Mouse (Mus musculus): ENCODE measurements around the gene Zbtb32. TPM values are rescaled to one million over a fixed set of nuclear protein-coding genes. Genes with fewer than 3 reads are reported as not detected.

Gene Zbtb32
- polyA plus RNA-seq, 1 experiment from 2014 or later = 0.41 TPM

- Histone ChIP-seq H3K4me3 (no peak overlapping the region), H3K27me3 (replicated peaks; ENCODE audit: low read depth, poor library complexity, severe bottlenecking) (no peaks in the 10 kb centered on the region), H3K4me1 (peaks cover 4% of the 10 kb centered on the region; the same call in 1 of the 2 replicates), H3K9me3 (no peaks in the 10 kb centered on the region), H3K36me3 (replicated peaks) (no peaks in the 10 kb centered on the region), H3K27ac (replicated peaks) (no peak overlapping the region)
- 83% methylated on average over 5 of the region's 5 CpGs for WGBS
- no peak for DNase-seq (ENCODE audit: low spot score)
Measured at GRCm38 (mm10) chr7:30596093-30596492, 2.6 kb downstream of the Zbtb32 start.

GRCm38 (mm10) chr7:30594510-30595024 is 4.1 kb downstream of the Zbtb32 start:
- no peak for DNase-seq (ENCODE audit: low spot score)
- H3K27me3 ChIP-seq (replicated peaks; ENCODE audit: low read depth, poor library complexity, severe bottlenecking) = no peaks in the 10 kb centered on the region
- WGBS = 67% methylated on average over 4 of the region's 4 CpGs

DNA sequence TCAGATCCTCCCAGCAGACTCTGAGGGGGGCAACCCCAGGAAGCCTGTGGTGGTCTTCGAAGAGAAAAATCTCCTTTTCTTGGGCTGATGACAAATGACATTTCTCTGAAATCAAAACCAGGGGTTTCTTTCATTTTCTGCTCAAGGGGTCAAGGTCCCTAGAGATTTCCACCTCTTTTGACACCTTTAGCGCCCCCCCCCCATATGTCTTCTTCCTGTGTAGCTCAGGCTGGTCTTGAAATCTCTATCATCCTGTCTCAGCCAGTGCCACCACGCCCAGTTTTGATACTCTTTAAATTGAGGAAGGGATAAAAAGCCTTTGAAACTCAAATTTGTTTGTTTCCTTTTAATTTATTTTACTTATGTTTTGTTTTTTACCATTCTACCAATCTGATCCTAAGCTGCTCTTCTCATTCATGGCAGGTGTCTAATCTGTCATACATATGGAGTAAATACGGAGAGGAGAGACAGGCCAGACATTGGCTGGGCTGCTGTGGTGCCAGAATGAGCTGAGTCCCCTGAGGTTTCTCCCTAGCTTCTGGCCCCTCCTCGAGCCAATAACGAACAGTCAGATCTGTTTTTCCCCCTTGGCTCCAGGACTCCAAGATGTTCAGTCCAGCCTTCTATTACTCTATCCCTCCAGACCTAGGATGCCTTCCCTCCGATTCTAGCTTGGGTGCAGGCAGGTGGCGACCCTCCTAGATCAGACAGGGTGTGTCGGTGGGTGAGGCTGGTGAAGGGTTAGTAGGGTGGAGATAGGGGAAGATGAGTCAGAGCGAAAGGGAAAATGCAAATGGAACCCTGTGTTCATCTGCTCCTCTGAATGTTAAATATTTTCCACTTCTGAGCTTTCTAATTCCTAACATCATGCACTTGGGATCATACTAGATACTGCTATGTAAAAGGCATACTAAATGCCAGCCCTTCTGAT is 4.9 kb downstream of the Zbtb32 start:
- H3K27ac ChIP-seq (replicated peaks) = no peak overlapping the region
- no peaks in the 10 kb centered on the region for H3K36me3 ChIP-seq (replicated peaks)
- H3K9me3 ChIP-seq = no peaks in the 10 kb centered on the region
- H3K4me1 ChIP-seq = peaks cover 9% of the 10 kb centered on the region
- no peak overlapping the region for H3K4me3 ChIP-seq
- 79% methylated on average over 10 of the region's 10 CpGs for WGBS
- no peak for DNase-seq (ENCODE audit: low spot score)
- H3K27me3 ChIP-seq (replicated peaks; ENCODE audit: low read depth, poor library complexity, severe bottlenecking) = no peaks in the 10 kb centered on the region

More at GRCm38 (mm10) chr7:30594510-30595024, 4.1 kb downstream of the Zbtb32 start:
- peaks cover 9% of the 10 kb centered on the region for H3K4me1 ChIP-seq
- no peaks in the 10 kb centered on the region for H3K9me3 ChIP-seq
- no peak overlapping the region for H3K4me3 ChIP-seq
- H3K27ac ChIP-seq (replicated peaks) = no peak overlapping the region
- H3K36me3 ChIP-seq (replicated peaks) = no peaks in the 10 kb centered on the region

GRCm38 (mm10) chr7:30592772-30593423 is 5.8 kb downstream of the Zbtb32 start:
- Histone ChIP-seq H3K27ac (replicated peaks) (no peak overlapping the region), H3K27me3 (replicated peaks; ENCODE audit: low read depth, poor library complexity, severe bottlenecking) (no peaks in the 10 kb centered on the region), H3K4me3 (no peak overlapping the region), H3K9me3 (no peaks in the 10 kb centered on the region), H3K36me3 (replicated peaks) (no peaks in the 10 kb centered on the region), H3K4me1 (peaks cover 9% of the 10 kb centered on the region)
- 62% methylated on average over 5 of the region's 5 CpGs for whole genome bisulfite sequencing
- DNase-seq (ENCODE audit: low spot score) = no peak

- Histone ChIP-seq H3K27ac (replicated peaks) (no peak overlapping the region), H3K4me1 (peaks cover 22% of the 10 kb centered on the region), H3K27me3 (replicated peaks; ENCODE audit: low read depth, poor library complexity, severe bottlenecking) (no peaks in the 10 kb centered on the region), H3K4me3 (no peak overlapping the region), H3K36me3 (replicated peaks) (peaks cover 6% of the 10 kb centered on the region), H3K9me3 (no peaks in the 10 kb centered on the region)
- 40% methylated on average over 4 of the region's 4 CpGs for WGBS
- DNase-seq (ENCODE audit: low spot score) = no peak
Measured at GRCm38 (mm10) chr7:30591605-30591951, 7.1 kb downstream of the Zbtb32 start.

DNA sequence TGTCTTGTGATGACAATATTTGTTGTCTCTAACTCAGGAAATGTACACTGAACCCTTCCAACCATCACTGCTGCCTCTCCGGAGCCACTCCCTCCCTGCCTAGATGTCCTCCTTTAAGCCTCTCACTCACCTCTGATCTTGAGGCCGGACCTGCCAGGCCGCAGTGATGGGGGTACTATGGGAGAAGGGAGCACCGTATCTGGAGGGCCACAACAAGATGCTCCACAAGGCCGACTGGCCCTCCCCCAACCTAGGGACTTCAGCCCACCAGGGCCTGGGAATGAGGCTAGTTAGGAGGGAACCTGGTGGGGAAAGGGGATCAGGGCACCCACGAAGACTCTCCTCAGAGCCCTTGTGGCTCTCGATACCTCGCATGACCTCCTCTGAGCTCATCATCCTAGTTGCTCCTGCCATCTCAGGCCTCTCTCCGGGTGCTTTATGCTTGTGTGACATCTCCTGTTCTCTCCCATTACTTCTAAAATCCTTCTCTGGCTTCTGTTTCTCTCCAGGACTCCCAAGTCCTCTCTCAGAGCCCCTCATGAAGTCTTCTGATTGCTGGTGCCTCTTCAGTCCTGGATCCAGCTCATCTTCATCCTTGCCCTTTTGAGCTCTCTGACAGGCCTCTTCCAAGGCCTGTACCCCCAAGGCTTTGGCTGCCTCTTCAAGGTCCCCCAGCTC is 7.6 kb downstream of the Zbtb32 start:
- Histone ChIP-seq H3K27me3 (replicated peaks; ENCODE audit: low read depth, poor library complexity, severe bottlenecking) (no peaks in the 10 kb centered on the region), H3K4me1 (peaks cover 24% of the 10 kb centered on the region), H3K9me3 (no peaks in the 10 kb centered on the region), H3K4me3 (no peak overlapping the region), H3K27ac (replicated peaks) (no peak overlapping the region), H3K36me3 (replicated peaks) (peaks cover 11% of the 10 kb centered on the region)
- no peak for DNase-seq (ENCODE audit: low spot score)
- 87% methylated on average over 9 of the region's 9 CpGs for WGBS

DNA sequence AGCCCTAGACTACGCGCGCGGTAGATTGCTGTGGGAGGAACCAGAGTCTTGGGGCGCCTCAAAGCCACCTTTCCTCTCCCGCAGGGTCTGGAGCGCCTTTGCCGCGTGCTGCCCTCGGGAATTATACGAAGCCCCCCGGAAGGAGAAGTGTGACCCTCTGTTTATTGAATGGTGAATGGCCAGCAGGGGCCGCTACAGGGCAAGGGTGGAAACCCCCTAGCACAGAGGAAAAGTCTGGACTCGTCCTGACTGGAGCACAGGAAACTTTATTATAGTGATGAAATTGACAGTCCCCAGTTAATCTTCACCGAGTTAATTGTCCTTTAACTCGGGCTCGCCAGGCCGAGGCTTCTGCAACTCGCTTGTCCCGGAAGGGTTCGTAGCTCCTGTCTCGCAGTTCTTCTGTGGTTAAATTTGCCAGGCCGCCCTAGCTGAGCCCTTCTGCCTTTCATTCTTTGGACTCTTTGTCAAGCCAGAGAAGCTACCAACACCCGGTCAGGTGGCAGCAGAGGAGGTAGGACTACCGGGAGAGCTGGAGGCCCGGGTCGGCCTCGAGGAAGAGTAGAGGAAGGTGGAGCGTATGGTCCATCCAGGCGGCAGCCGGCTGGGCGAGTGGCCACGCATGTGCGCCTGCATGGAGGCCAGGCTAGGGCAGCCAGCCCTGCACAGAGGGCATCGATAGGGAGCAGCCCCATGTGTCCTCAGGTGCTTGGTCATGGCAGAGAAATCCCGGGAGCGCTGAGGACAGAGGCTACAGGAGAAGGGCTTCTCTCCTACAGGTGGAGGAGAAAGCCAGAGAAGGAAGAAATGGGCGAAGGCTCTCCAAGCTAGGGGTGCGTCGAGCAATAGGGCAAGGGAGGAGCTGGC is 9.0 kb downstream of the Zbtb32 start:
- peak overlapping the region; percentile 99 for H3K4me3 ChIP-seq

DNA sequence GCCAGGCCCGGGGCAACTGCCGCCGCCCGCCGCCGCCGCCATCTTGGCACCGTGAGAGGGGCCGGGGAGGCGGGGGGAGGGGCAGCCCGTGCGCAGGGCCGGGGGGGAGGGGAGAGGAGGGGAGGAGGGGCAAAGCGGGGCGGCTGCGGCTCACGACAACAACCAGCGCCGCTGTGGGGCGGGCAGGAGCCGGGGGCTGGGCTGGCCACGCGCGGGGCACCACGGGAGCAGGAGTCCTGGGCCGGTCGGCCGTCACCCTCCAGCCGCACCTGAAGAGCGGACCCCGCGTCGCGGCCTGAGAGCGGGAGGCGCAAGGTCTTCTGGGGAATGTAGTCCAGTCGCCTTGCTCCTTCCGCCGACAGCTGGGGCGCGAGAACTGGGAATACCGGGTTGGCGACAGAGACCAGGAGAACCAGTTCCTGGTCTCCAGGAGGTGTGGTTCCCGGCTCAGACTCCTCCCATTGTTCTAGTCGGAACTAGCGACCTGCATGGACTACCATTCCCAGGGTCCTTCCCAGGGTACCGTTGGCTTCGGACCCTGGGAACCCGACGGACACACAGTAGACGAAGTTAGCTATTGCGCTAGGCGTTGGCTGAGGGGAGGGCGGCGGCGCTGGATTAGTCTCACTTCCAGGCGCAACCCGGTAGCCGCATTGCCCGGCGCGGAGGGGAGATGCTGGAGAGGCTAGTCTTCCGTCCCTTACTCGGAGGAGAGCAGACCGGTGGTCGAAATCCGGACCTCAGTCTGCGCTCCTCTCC is 9.9 kb downstream of the Zbtb32 start, which contains the start of gene Kmt2b:
Gene Kmt2b (minus strand): TSS at position 51 of the 759 bp plus-strand sequence.
- Histone ChIP-seq H3K9me3 (no peaks in the 10 kb centered on the region), H3K4me3 (peak within 1 kb of the TSS; percentile 99), H3K27ac (replicated peaks) (peak within 1 kb of the TSS; percentile 99), H3K27me3 (replicated peaks; ENCODE audit: low read depth, poor library complexity, severe bottlenecking) (no peaks in the 10 kb centered on the region), H3K4me1 (peaks cover 24% of the 10 kb centered on the region), H3K36me3 (replicated peaks) (peaks cover 33% of the 10 kb centered on the region)
- peak; percentile 99 for DNase-seq (ENCODE audit: low spot score)
- WGBS = under 1% methylated on average over 66 of the region's 68 CpGs

More for the DNA sequence above, 9.0 kb downstream of the Zbtb32 start:
- Histone ChIP-seq H3K27me3 (replicated peaks; ENCODE audit: low read depth, poor library complexity, severe bottlenecking) (no peaks in the 10 kb centered on the region), H3K36me3 (replicated peaks) (peaks cover 25% of the 10 kb centered on the region), H3K4me1 (peaks cover 24% of the 10 kb centered on the region), H3K9me3 (no peaks in the 10 kb centered on the region), H3K27ac (replicated peaks) (peak overlapping the region; percentile 99)
- WGBS = 30% methylated on average over 40 of the region's 40 CpGs
- DNase-seq (ENCODE audit: low spot score) = peak; percentile 90

DNA sequence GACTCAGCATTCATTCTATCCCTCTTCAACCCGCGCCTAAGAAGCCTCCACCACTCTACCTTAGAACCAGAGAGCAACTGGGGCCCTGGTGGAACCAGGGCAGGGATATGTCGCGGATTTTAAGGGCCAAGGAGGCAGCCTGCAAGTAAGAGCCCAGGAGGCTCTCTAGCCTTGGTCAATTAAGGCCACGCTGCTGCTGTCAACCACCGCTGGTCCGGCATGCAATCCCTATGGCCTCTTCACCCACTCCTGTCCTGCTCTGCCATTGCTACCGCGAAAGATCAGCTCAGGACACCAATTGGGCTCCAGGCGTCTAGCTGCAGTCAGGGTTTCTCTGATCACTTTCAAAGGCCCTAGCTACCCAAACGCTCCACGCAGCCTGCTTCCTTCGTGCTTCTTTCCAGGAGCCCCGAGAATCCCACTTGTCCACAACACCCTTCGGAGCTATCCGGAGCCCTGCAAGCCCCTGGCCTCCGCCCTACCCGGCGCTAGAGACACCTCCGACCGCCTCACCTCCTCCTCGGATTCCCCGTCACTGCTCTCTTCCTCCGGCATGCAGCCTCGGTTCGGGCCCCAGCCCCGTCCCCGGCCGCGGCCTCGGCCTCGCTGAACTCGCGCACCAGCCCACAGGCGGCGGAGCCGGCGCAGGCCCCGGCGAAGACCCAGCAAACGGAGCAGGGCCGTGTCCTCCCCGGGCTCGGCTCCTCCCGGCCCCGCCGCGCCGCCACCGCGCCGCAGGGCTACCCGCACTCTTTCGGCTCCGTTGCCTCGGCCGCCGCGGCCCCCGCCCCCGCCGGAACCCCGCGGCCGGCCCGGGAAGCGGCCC is 10.7 kb downstream of the Zbtb32 start:
- Histone ChIP-seq H3K36me3 (replicated peaks) (peaks cover 41% of the 10 kb centered on the region), H3K27me3 (replicated peaks; ENCODE audit: low read depth, poor library complexity, severe bottlenecking) (no peaks in the 10 kb centered on the region), H3K27ac (replicated peaks) (peak overlapping the region; percentile 99), H3K4me3 (peak overlapping the region; percentile 99), H3K9me3 (no peaks in the 10 kb centered on the region), H3K4me1 (peaks cover 24% of the 10 kb centered on the region)
- WGBS = under 1% methylated on average over 67 of the region's 67 CpGs
- no peak for DNase-seq (ENCODE audit: low spot score)

GRCm38 (mm10) chr7:30586455-30587020 is 12.2 kb downstream of the Zbtb32 start:
- Histone ChIP-seq H3K9me3 (no peaks in the 10 kb centered on the region), H3K4me3 (peak overlapping the region; percentile 99), H3K27ac (replicated peaks) (no peak overlapping the region), H3K27me3 (replicated peaks; ENCODE audit: low read depth, poor library complexity, severe bottlenecking) (no peaks in the 10 kb centered on the region), H3K4me1 (peaks cover 24% of the 10 kb centered on the region), H3K36me3 (replicated peaks) (peaks cover 56% of the 10 kb centered on the region)
- WGBS = 90% methylated on average over 28 of the region's 28 CpGs
- DNase-seq (ENCODE audit: low spot score) = no peak
